Mouse (Mus musculus) CH12F3 (cell line): ENCODE results near the gene Cys1.

Experiments used
- in situ Hi-C: fragments of 300-500 bp; cut with MboI; formaldehyde crosslinking; loops from 2 replicates; pipeline ENCODE4 v1.14.3; 2020; ENCODE audit warnings: low sequenced_read_pairs

Gene Cys1

GRCm38 (mm10) chr12:24699578-24699977, 18.0 kb upstream of the Cys1 start:
- in situ Hi-C loops = no loop called here

DNA sequence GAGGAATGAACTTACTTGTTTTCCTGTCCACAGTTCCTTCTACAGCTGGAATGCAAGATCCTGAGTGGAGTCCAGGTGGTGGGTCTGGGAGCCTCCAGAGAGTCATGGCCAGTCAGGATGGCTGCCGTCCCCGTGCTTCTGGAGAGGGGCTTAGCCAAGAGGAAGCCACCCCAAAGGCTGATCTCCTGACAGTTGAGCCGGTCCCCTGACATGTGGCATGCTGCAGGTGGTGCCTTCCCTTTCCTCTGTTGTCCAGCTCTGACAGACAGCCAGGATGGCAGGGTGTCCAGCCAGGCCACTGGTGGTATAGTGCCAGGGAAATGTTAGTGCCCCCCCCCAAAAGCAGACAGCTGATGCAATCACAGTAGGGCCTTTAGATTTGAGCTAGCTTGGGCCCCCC, 16.9 kb upstream of the Cys1 start:
- in situ Hi-C loops = no loop called here

DNA sequence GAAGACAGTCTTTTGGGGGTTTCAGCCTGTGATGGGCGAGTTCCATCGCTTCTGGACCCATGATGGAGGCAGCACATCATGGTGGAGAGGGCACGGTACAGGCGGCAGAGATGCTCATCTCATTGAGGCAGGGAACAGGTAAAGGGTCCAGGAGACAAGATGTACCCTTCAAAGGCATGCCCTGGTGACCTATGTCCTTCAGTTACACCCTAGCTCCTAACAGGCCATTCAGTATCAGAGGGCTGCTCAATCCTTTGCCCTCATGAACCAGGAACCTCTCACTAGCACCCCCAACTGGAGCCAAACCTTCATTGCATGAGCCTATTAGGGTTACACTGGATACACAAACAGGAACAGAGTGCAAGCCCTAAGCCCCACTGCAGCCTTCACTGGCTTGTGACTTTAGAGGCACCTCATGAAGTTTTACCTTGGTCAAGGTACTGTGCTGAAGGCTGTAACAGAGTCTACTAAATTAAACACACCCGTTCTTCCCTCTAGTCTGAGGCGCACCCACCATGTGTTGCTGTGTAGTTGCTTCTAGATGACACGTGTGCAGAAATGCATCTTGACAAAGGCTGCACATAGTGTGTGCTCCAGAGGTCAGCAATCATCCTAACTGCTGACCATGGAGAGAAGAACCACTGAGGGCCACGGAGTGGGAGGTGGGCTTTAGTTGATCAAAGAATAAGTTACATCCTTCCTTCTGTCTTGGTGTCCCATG, 16.0 kb upstream of the Cys1 start:
- in situ Hi-C loops = no loop called here

- in situ Hi-C loops = no loop called here
Measured at GRCm38 (mm10) chr12:24696500-24697483, 15.2 kb upstream of the Cys1 start.

DNA sequence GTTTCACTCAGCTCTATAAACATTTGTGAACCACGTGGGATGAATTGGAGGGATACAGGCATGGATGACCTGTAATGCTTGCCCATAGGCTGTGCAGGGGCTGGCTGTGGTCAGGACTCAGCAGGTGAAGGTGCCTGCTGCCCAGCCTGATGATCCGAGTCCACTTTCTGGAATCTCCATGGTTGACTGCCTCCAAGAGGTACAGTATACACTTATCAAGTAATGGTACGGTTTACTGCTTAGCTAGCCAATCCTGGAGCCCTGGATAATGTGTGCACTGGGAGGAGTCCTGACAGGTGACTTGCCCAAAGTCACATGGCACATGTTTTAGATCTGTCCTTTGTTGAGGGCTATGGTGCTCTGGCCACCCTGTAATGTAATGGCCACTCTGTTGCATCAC, 8.7 kb upstream of the Cys1 start:
- in situ Hi-C loops = no loop called here

GRCm38 (mm10) chr12:24686696-24687346, 5.2 kb upstream of the Cys1 start:
- in situ Hi-C loops = loop anchor here (5.0 kb wide), 1 partner anchor 75 kb away; no protein-coding TSS in a partner anchor

- in situ Hi-C loops = loop anchor here (5.0 kb wide), 1 partner anchor 74 kb away; no protein-coding TSS in a partner anchor
Measured at GRCm38 (mm10) chr12:24686038-24686695, 4.6 kb upstream of the Cys1 start.

- in situ Hi-C loops = no loop called here
Measured at GRCm38 (mm10) chr12:24683461-24683860, 1.8 kb upstream of the Cys1 start.

- in situ Hi-C loops = no loop called here
Measured at GRCm38 (mm10) chr12:24682563-24682962, 950 bp upstream of the Cys1 start.

DNA sequence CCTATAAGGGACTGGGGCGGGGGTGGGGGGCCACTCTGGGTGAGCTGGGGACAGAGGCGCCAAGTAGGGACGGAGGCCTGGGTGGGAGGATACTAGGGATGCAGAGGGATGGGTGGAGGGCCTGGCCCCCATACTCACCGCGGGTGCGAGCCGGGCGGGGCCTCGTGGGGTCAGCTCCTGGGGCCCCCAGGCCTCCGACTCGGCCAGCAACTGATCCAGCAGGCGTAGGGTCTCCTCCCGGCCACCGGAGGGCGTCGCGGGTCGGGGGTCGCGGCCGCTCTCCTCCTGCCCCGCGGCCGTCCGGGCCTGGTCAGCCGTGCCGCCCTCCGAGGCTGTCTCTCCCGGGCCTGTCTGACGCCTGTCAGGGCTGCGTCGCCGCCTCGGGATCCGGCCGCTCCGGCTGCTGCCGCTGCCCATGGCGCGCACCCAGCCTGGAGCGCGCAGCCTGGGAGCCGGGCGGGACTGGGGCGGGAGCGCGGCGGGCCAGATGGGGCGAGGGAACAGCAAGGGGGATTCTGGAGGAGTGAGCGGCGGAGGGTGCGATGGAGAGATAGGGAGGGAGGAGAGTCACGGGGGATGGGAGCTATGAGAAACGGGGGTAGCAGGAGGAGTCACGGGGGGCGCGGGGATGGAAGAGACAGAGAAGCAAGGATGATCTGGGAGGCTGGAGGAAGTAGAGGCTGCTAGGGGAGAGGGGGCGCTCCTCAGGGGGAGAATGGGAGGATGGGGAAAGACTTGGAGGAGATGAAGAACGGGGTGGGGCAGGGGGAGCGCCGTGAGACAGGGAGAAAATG, 924 bp downstream of the Cys1 start:
- in situ Hi-C loops = no loop called here

DNA sequence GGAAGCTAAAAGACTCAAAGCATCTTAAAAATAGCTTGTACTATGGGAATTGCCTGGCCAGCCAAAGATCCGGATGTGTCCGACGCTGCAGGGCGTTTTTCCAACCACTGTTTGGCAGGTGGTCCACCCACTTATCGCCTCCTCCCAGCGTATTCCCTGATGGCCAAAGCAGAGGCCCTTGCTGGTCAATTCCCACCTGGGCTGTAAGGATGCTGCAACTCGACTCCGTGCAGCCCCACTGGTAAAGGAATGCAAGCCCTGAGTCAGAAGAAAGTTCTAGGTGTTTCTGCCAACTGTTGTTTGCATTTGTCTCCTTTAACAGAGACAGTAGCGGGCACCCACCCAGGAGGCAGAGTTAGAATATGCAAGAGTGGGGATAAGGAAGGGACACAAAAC, 1.5 kb downstream of the Cys1 start:
- in situ Hi-C loops = no loop called here

DNA sequence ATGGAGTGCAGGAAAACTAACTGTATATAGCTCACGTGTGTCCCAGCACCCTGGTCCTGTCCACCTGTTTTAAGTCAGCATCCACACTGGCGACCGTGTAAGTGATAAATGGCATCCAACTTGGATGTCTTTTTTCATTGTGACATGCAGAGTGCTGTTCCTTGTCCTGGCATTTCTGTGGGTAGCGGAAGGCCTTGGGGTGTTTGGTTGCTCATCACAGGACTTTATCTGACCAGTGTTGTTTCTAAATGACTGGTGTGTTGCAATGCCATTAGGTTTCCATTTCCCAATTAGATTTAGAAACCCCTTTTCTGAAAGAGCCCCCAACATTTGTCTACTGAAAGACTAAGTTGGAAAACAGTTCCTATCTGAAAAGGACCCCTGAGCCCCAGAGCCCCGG, 19.5 kb downstream of the Cys1 start:
- in situ Hi-C loops = no loop called here

- in situ Hi-C loops = no loop called here
Measured at GRCm38 (mm10) chr12:24661100-24661499, 20.5 kb downstream of the Cys1 start.

GRCm38 (mm10) chr12:24659923-24660322, 21.7 kb downstream of the Cys1 start:
- in situ Hi-C loops = no loop called here

DNA sequence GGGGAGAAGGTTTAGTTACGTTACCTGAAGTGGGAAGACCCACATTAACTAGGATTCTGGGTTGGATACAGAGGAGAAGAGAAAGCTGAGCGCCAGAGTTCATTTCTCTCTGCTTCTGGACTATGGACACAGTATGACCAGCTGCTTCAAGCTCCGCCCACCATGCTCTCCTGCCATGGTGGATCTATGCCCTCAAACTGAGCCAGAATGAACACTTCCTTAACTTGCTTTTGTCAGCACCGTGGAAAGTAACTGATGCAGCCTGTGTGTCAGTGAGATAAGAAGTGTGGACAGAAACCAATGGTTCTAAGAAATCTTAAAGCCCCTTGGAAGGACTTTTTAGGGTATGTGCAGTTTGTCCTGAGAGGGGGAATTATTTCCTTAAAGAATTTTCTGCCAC, 22.6 kb downstream of the Cys1 start:
- in situ Hi-C loops = no loop called here

GRCm38 (mm10) chr12:24656436-24656835, 25.2 kb downstream of the Cys1 start:
- in situ Hi-C loops = no loop called here

DNA sequence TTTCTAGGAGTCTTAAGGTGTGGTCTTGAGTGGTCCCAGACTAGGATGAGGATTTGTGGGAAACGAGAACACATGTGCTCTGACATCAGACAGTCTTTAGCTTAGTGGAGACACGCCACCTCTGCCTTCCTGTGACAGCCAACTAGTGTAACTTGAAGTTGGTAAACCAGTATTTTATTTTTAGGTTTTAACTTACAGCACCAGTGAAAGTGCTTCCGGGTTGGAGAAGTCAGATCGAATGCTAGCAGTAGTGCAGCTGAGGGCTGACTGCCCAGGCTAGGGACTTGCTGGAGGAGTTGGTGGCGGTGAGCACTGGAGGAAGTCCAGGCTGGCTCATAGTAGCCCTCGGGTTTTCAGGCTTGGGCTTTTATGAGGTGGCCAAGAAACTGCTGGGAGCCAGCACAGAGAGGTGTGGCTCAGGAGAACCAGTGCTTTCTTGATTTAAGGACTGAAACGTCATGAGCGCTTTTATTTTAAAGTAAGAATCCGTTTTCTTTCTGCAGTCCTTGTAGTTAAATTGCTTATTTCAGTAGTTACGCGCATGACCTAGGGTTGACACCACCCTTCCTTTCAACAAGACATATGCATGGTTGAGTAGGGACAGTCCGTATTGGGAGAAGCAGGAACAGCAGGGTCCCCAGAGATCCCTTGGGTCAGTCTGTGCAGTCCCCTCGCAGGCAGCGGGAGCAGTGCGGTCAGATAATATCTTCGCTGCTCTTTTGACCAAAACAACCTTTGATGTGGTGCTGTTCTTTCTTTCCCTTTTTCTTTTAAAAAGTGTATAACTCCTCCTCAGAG, 27.3 kb downstream of the Cys1 start:
- in situ Hi-C loops = no loop called here

GRCm38 (mm10) chr12:24651642-24652342, 29.8 kb downstream of the Cys1 start:
- in situ Hi-C loops = no loop called here
